Mouse (Mus musculus) common myeloid progenitor, adult 5-6 weeks (primary cell): ENCODE data around the gene Tango6. TPM values are rescaled to one million over a fixed set of nuclear protein-coding genes. Genes with fewer than 3 reads are reported as not detected.
A peak's percentile ranks its signal among the peaks of the same experiment; 100 is the strongest.

Experiments used
- ATAC-seq: replicated peaks from 2 replicates; pipeline ENCODE4 v1.8.0; 2016; ENCODE audit warnings: low read depth, mild to moderate bottlenecking, moderate TSS enrichment, inconsistent platforms; ENCODE audit not compliant: poor library complexity, severe bottlenecking
- total RNA-seq: library from RNA; stranded (forward); fragments of 200-1000, 187-1606 nt; gene quantifications from 2 replicates; pipeline ENCODE4 v1.2.3, GENCODE M21; 2017

Tango6 gene
- total RNA-seq: 7.9 and 9.2 TPM in 2 replicates

DNA sequence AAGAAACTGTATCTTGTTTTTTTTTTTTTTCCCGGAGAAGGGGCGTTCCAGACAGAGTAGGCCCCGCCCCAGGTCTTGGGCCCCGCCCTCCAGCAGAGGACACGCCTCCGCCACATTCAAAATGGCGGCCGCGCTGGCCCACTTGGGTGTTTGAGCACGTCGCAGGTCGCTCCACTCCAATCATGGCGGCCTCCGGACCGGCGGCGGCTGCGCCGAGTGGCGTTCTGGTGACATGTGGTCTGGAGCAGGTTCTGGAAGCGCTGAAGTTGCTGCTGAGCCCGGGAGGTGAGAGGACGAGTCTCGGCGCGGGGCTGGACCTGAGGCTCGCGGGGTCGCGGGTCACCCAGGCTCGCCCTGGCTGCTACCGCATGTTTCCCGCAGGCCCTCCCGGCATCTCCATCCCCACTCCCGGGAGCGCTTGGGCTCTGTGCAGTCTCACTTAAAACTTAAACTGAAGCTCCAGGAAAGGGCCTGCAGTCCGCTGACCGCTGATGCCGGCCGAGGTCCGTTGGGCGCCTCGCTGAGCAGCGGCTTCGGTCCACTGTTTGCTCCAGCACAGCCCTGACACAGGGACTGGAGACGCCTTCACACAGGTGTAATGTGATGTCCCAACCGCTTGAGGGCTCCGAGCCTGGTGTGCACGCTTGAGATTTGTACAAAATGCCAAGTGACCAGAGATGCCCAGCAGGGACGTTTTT is at the start of gene Tango6:
TSS of gene Tango6 (plus strand) at position 98 of the 698 bp plus-strand sequence.
- peak; percentile 90 for ATAC-seq

- ATAC-seq: peak; percentile 83
These were observed 49.3 kb upstream of the Tango6 start for GRCm38 (mm10) chr8:106633361-106634158.

- peak; percentile 53 for ATAC-seq
These were observed 47.6 kb upstream of the Tango6 start for GRCm38 (mm10) chr8:106635284-106635683.

DNA sequence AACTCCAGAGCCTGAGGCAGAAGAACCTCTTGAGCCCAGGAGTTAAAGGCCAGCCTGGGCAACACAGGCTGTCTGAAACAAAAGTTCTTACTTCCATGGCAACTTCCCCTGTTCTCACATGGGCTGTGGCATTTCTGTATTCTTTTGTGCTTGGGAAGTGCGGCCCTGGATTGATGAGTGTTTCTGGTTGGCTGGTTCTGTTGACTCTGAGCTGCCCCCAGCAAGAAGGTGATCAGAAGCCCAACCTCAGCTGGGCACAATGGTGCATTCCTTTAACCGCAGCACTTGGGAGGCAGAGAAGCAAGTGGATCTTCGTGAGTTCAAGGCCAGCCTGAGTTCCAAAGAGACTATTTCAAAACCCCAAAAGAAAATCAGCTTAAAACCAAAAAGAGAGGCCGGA is 45.4 kb upstream of the Tango6 start:
- ATAC-seq: no peak

GRCm38 (mm10) chr8:106638768-106639295 is 44.0 kb upstream of the Tango6 start:
- no peak for ATAC-seq

DNA sequence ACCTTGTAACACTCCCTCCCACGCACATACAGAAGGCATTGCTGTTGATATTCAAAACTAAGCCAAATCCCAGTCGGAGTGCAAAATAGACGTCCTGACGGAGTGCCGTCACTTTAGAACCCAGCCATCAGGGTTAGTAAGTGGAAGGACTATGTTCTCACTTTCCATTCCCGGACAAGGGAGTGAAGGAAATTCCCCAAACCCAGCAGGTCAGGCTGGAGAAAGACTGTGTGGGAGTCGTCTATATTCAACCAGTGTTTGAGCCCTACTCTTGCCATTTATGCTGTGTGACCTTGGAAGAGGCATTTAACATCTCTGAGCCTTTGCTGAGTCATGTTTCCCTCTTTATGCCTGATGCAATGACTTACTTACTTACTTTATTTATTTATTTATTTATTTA is 42.7 kb upstream of the Tango6 start:
- ATAC-seq: no peak

DNA sequence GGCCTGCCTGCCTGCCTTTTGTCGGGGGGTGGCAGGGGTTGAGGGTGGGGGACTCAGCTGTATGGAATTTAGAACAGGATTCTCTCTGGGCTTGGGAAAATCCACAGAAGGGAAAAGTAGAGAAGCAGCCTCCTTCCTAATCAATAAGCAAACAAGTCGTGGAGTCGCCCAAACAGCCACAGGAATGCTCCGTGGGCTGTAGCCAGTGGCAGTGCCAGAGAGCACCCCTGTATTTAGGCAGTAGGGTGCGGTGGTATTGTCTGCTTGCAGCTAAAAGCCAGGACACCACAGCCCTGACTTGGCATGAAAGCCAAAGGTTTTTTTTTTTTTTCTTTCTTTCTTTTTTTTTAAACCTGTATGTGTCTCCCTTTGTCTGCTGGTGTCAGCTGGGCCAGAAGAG is 41.9 kb upstream of the Tango6 start:
- no peak for ATAC-seq

- ATAC-seq: no peak
These were observed 40.7 kb upstream of the Tango6 start for GRCm38 (mm10) chr8:106642172-106642571.

DNA sequence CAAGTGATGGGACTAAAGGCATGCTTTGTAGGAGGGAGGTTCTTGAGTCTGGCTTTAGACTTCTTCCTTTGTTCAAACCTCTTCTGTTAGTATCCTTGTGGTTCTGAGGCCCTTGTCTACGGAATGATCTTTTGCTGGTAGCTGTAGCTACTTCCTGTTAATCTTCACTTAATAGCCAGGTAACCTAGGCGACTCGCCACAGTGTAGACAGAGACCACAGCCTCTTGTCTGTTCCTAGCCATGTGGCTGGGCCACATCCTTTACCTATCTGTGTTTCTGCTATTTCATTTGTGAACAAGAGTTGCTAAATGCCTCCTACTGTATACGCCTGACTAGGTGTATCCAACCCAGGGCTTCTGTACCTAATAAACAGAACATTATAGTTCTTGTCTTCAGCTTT is 39.8 kb upstream of the Tango6 start:
- ATAC-seq: peak; percentile 91

DNA sequence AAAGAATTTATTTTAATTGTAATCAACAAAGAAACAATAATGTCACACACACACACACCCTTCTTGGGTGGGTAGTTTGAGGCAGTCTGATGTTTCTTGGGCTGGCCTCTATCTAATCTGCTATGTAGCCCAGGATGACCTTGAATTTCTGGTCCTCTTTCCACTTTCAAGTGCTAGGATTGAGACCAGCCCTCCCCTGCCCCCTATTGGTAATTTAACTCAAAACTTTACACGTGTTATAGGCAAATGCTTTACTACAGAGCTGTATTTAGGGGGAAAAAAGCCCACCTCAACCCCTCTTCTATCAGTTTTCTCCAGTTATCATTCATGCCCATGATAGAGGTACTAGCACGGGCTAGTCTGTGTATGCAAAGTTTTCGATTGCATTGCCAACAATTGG is 37.9 kb upstream of the Tango6 start:
- ATAC-seq: no peak

GRCm38 (mm10) chr8:106646153-106646552 is 36.7 kb upstream of the Tango6 start:
- ATAC-seq: no peak

GRCm38 (mm10) chr8:106646731-106647130 is 36.1 kb upstream of the Tango6 start:
- ATAC-seq: no peak

GRCm38 (mm10) chr8:106647387-106647786 is 35.5 kb upstream of the Tango6 start:
- ATAC-seq: peak; percentile 67

- ATAC-seq: no peak
These were observed 34.4 kb upstream of the Tango6 start for GRCm38 (mm10) chr8:106648421-106648820.

GRCm38 (mm10) chr8:106651994-106652393 is 30.9 kb upstream of the Tango6 start:
- peak; percentile 57; the same call in 1 of the 2 replicates for ATAC-seq

DNA sequence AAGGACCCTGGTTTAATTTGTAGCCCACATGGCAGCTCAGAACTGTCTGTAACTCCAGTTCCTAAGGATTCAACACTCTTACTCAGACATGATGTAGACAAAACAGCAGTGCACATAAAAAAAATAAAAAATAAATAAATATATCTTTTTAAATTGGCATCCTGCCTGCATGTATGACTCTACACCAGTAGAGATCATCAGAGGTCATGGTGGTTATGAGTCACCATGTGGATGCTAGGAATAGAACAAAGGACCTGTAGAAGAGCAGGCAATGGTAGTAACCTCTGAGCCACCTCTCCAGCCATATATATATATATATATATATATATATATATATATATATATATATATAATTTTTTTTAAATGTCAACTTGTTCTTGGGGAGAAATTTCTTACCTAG is 26.8 kb upstream of the Tango6 start:
- ATAC-seq: no peak

DNA sequence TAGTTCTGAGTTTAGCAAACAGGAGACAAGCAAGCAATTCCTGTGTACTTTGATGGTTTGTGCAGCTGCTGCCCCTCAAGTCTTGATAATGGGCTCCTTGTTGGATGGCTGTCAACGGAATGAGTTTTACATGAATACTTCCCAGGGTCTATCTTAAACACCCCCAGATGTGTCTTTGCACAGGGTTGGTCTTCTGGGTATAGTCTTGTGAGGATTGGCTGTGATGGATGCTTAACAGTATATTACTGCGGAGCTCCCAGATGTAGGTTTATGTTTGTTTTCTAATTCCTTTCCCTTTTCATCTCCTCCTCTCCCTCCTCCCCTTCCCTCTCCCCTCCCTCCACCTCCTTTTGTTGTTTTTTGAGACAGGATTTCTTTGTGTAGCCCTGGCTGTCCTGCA is 10.1 kb upstream of the Tango6 start:
- ATAC-seq: no peak

GRCm38 (mm10) chr8:106674318-106674717 is 8.6 kb upstream of the Tango6 start:
- ATAC-seq: no peak

GRCm38 (mm10) chr8:106674894-106675293 is 8.0 kb upstream of the Tango6 start:
- peak; percentile 50; the same call in 1 of the 2 replicates for ATAC-seq

- ATAC-seq: no peak
These were observed 1.5 kb downstream of the Tango6 start for GRCm38 (mm10) chr8:106684387-106684786.

DNA sequence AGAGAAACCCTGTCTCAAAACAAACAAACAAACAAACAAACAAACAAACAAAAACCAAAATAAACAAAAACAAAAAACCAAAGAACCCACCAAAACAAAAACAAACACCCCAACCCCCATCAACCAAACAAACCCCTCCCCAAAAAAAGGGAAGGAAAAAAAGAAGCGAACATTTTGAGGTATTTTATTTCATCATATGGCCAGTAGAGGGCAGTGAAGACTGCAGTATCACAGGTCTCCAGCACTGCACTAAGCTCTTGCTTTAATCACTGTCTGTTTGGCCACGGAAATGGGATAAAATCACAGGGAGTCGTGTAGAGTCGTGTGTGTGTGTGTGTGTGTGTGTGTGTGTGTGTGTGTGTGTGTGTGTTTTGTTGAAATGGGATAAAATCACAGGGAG is 4.6 kb downstream of the Tango6 start:
- peak; percentile 58 for ATAC-seq
